Mouse (Mus musculus) kidney, adult 18-20 months (tissue): ENCODE measurements at regions not wholly inside any gene's neighbourhood (a gene's known extent, or its start where the extent isn't known, plus 50 kb on each side); places are given as distances from the start of the nearest gene placed in this dataset.
A peak's percentile ranks its signal among the peaks of the same experiment; 100 is the strongest.

Experiments used
- DNase-seq: peaks from one replicate; pipeline ENCODE4 v3.0.0; 2021

GRCm38 (mm10) chrX:152918212-152918611 is 88.1 kb upstream of the Usp51 start:
- peak; percentile 74 for DNase-seq

GRCm38 (mm10) chrX:152926991-152927390 is 79.3 kb upstream of the Usp51 start:
- DNase-seq = no peak

- DNase-seq = no peak
Measured at GRCm38 (mm10) chrX:152946201-152946600, 60.1 kb upstream of the Usp51 start.
